Mouse (Mus musculus) cerebellum, postnatal 14 days (tissue): ENCODE measurements at regions not wholly inside any gene's neighbourhood (a gene's known extent, or its start where the extent isn't known, plus 50 kb on each side); places are given as distances from the start of the nearest gene placed in this dataset.
"Not testable (repeated sequence)": the region's sequence is repeated elsewhere in the genome, so short reads cannot be mapped to it uniquely, and the experiment has no call there.

ENCODE experiments used
- DNase-seq, 2 experiments: peaks; one replicate each; pipeline ENCODE4 v3.0.0; 2021; ENCODE audit warnings: mixed read lengths in 2 of 2

DNA sequence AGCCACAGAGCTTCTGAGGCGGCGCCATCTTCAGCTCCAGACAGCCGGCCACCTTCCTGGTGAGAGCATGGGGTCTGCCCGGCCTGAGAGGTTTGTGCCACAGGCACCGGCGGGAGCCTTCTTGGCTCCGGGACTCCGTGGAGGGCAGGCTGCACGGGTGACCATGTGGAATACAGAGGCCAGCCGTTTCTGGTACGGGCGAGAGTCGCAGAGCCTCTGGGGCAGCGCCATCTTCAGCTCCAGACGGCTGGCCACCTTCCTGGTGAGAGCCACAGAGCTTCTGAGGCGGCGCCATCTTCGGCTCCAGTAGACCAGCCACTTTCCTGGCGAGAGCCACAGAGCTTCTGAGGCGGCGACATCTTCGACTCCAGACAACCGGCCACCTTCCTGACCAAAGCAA, 456.2 kb upstream of the Brinp1 start:
- not testable (repeated sequence) for DNase-seq

DNA sequence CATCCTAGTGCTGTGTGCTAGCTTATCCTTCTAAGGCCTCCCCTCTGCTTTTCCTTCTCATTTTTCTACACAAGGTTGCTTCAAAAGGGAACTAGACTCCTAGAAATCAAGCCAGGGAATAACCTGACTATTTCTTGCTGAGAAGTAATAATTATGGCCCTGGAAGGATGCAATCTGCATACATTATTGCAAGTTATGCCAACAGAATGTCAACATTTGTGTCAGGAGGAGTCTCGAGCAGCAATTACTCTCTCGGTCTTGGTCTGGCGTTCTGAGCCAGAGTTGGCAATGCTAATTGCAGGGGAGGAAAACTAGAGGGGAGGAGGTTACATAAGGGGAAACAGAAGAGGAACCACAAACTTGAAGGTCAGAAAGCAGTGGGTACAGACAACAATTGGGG, 441.3 kb upstream of the Brinp1 start:
- no peak for DNase-seq

DNA sequence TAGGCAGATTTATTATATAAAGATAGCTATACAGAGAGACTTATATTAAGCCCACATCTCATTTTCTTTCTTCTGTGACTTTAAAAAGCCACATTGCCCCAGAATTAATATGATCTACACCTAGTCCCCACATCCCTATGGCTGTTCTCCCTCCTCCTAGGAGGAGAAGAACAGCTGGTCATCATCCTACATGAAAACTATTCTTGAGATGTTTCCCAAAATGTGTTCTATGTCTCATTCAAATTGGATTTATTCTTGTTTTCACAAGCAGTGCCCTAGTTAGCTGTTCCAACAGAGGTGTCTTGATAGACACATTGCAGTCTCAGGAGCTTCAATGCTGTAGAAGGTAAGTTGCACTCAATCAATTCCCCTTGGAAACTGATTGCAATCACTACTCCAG, 429.1 kb upstream of the Brinp1 start:
- DNase-seq, result no peak

DNA sequence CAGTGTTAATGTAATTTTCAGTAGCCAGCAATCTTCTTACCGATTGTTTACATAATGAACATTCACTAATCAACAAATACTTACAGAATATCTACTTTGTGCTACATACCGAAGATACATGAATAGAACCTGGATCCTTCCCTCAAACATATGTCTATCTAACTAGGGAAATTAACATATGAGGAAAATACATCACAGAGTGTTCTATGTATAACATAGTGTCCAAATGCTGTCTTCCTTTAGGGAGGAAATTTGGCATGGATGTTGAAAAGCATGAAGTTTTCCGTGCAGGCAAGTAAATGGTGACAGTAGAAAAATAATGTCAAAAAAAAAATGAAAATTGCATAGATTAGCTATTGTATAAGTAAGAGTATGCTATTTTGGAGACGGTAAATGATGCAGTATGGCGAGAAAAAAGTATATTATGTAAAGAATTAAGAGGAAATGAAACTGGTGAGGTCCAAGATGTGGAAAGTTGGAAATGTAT, 392.8 kb upstream of the Brinp1 start:
- DNase-seq, result no peak

DNA sequence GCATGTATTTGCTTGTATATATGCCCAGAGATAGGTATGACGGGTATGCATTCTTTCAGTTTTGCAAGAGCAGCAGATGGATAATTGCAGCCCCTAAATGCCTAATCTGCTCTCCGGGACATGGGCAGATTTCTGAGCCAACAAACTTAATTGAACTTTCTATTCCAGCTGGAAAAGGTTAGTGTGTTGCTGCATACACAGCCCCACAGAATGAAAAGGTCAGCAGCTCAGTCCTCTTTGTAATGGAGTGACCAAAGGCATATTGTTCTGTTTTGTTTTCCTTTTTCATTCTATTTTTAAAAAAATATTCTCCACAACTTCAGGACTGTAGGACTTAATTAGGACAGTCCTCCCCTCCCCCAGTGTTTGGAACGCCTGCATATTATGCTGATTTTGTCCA, 373.4 kb upstream of the Brinp1 start:
- no peak for DNase-seq
